Mouse (Mus musculus): Measurements from ENCODE around the gene Gtpbp6.

GRCm38 (mm10) chr5:110143007-110143406 is 35.0 kb upstream of the Gtpbp6 start:
- TF ChIP-seq EP300 (optimal IDR thresholded peaks at IDR 0.05), result no peak
- peak; percentile 68 for TF ChIP-seq CTCF (IDR thresholded peaks at IDR 0.05; ENCODE audit: low read depth)

All from stomach, postnatal 0 days (tissue).